Mouse (Mus musculus) stomach, embryonic 15.5 days (tissue): ENCODE measurements at regions not wholly inside any gene's neighbourhood (a gene's known extent, or its start where the extent isn't known, plus 50 kb on each side); places are given as distances from the start of the nearest gene placed in this dataset.

Source experiments
- ATAC-seq: fragments of 200-750 bp; cut with Nextera tagmentation; 2 replicates; pipeline ENCODE4 v1.8.0; 2017; ENCODE audit warnings: low read depth, moderate number of reproducible peaks, moderate TSS enrichment; ENCODE audit not compliant: insufficient read depth, low FRiP score
- H3K27ac ChIP-seq: fragments of 300-500 bp; sonication (generic); 2 replicates; pipeline ENCODE4 v1.5.1; 2015; ENCODE audit warnings: mild to moderate bottlenecking, inconsistent platforms
- H3K27me3 ChIP-seq: fragments of 300-500 bp; sonication (generic); replicated peaks from 2 replicates; pipeline ENCODE4 v1.6.1; 2015; ENCODE audit warnings: inconsistent platforms
- H3K36me3 ChIP-seq: fragments of 300-500 bp; sonication (generic); 2 replicates; pipeline ENCODE4 v1.6.1; 2015; ENCODE audit warnings: inconsistent platforms
- H3K4me1 ChIP-seq: fragments of 300-500 bp; sonication (generic); 2 replicates; pipeline ENCODE4 v1.6.1; 2015; ENCODE audit warnings: inconsistent platforms
- H3K4me2 ChIP-seq: fragments of 300-500 bp; sonication (generic); 2 replicates; pipeline ENCODE4 v1.6.1; 2015; ENCODE audit warnings: mild to moderate bottlenecking, inconsistent platforms
- H3K4me3 ChIP-seq: fragments of 300-500 bp; sonication (generic); replicated peaks from 2 replicates; pipeline ENCODE4 v1.5.1; 2015; ENCODE audit warnings: inconsistent platforms
- H3K9ac ChIP-seq: fragments of 300-500 bp; sonication (generic); 2 replicates; pipeline ENCODE4 v1.6.1; 2015; ENCODE audit warnings: inconsistent platforms
- H3K9me3 ChIP-seq: fragments of 300-500 bp; sonication (generic); 2 replicates; pipeline ENCODE4 v1.6.1; 2016; ENCODE audit warnings: inconsistent platforms
- WGBS: fragments of 180-500 bp; shearing (Covaris S2); methylation state at CpG from one replicate; pipeline ENCODE4 v1.1.7; 2015; 5-methylcytosine and 5-hydroxymethylcytosine counted together

DNA sequence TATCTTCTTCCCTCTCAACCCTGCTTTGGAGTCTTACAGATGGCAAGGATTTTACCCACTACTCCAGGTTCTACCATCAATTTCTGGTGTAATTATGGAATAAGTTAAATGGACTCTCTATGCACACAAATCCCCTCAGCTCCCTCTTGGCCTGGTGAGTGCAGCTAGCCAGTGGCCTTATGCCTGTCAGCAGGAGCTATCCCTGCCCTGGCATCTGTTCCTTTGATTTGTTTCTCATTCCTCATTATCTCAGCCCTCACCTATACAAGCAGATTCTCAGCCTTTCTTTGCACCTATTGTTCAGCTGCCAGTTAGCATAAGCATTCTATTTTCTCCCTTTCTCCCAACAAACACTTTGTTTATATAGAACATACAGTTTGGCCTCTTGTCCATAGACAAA lies 150.3 kb downstream of the Rnf152 start:
- Histone ChIP-seq H3K27ac (no peak overlapping the region), H3K9ac (no peak overlapping the region), H3K4me1 (no peaks in the 10 kb centered on the region), H3K27me3 (no peaks in the 10 kb centered on the region), H3K36me3 (no peaks in the 10 kb centered on the region), H3K9me3 (no peaks in the 10 kb centered on the region), H3K4me3 (no peak overlapping the region), H3K4me2 (no peak overlapping the region)
- ATAC-seq, result no peak

DNA sequence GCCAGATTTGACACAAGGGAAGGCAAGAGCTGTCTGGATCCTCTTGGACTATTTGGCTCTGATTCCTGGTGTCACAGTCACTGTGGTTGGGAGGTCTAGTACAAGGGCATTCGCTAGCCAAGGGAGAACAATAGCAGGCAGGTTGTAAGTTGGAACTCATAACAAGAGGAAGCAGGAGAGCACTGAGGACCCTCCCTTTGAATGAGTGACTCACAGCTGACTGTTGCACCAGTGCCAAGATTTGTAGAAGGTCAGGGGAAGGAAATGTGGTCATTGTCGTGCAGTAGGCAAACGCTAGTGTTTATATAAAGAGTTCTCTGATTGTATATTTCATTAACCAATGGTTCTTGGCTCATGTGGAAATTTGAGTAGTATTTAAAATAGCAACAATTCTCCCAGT lies 157.2 kb downstream of the Rnf152 start:
- H3K4me1 ChIP-seq, result no peaks in the 10 kb centered on the region
- no peaks in the 10 kb centered on the region for H3K36me3 ChIP-seq
- peak; percentile 76 for ATAC-seq
- no peak overlapping the region for H3K9ac ChIP-seq
- WGBS, result 36% methylated on average over 3 of the region's 3 CpGs
- H3K9me3 ChIP-seq, result no peaks in the 10 kb centered on the region
- no peak overlapping the region for H3K4me3 ChIP-seq
- no peak overlapping the region for H3K4me2 ChIP-seq
- H3K27ac ChIP-seq, result no peak overlapping the region; the same call in 1 of the 2 replicates
- no peaks in the 10 kb centered on the region for H3K27me3 ChIP-seq

GRCm38 (mm10) chr1:105191126-105191525 lies 165.4 kb downstream of the Rnf152 start:
- Histone ChIP-seq H3K4me1 (no peaks in the 10 kb centered on the region), H3K9ac (no peak overlapping the region), H3K36me3 (no peaks in the 10 kb centered on the region), H3K27me3 (no peaks in the 10 kb centered on the region), H3K27ac (no peak overlapping the region), H3K4me2 (no peak overlapping the region), H3K4me3 (no peak overlapping the region), H3K9me3 (no peaks in the 10 kb centered on the region)
- WGBS, result 78% methylated on average over 3 of the region's 3 CpGs
- ATAC-seq, result no peak

GRCm38 (mm10) chr1:105188920-105189266 lies 167.6 kb downstream of the Rnf152 start:
- Histone ChIP-seq H3K4me2 (no peak overlapping the region), H3K27me3 (no peaks in the 10 kb centered on the region), H3K36me3 (no peaks in the 10 kb centered on the region), H3K9ac (no peak overlapping the region), H3K27ac (no peak overlapping the region), H3K4me3 (no peak overlapping the region), H3K9me3 (no peaks in the 10 kb centered on the region), H3K4me1 (no peaks in the 10 kb centered on the region)
- no peak for ATAC-seq

DNA sequence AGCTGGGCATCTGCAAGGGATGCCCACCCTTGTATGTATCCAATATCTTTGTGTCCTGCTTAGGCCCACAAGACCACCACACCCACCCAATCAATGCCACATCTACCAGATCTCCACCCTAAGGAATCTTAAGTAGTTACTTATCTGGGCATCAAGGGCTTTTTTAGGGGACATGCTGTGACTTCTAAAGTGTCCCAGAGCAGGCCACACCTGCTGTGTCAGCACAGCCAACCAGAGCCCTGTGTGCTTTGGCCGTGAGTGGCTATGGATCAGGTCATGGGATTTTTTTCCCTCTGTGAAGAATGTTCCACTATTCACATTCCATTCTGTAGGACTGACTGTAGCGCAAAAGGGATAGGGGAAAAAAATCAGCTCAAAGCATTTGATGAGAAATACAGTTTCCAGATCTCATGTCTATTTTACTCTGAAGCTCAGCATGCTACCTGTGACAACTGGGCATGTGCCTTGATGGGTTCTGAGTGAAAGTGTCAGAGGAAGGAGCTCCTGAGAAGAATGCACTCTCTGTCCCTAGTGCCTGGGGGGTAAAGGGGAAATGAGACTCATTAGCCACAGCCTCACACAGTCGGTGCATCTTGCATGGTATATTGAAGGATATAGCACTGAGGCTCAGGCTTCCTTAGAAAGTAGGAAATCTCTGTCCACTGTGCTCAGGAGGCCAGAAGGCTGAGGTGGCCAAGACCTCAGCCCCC lies 168.1 kb downstream of the Rnf152 start:
- no peak overlapping the region for H3K4me3 ChIP-seq
- no peaks in the 10 kb centered on the region for H3K9me3 ChIP-seq
- no peak overlapping the region for H3K27ac ChIP-seq
- ATAC-seq, result no peak
- WGBS, result 56% methylated on average over 3 of the region's 3 CpGs
- no peaks in the 10 kb centered on the region for H3K36me3 ChIP-seq
- no peak overlapping the region for H3K9ac ChIP-seq
- no peaks in the 10 kb centered on the region for H3K27me3 ChIP-seq
- no peaks in the 10 kb centered on the region for H3K4me1 ChIP-seq
- no peak overlapping the region for H3K4me2 ChIP-seq

- WGBS, result 84% methylated on average over 3 of the region's 3 CpGs
- Histone ChIP-seq H3K36me3 (no peaks in the 10 kb centered on the region), H3K27me3 (no peaks in the 10 kb centered on the region), H3K4me1 (no peaks in the 10 kb centered on the region), H3K27ac (no peak overlapping the region), H3K9ac (no peak overlapping the region), H3K9me3 (no peaks in the 10 kb centered on the region), H3K4me2 (no peak overlapping the region), H3K4me3 (no peak overlapping the region)
- no peak for ATAC-seq
Measured at GRCm38 (mm10) chr1:105184470-105184869, 172.0 kb downstream of the Rnf152 start.

- no peak overlapping the region for H3K4me3 ChIP-seq
- WGBS, result 21% methylated on average over 3 of the region's 3 CpGs
- peak overlapping the region; percentile 77 for H3K27ac ChIP-seq
Measured at GRCm38 (mm10) chr1:105179371-105179823, 177.1 kb downstream of the Rnf152 start.

GRCm38 (mm10) chr1:105178773-105179172 lies 177.7 kb downstream of the Rnf152 start:
- ATAC-seq, result peak; percentile 74
- H3K27me3 ChIP-seq, result no peaks in the 10 kb centered on the region
- H3K4me1 ChIP-seq, result 0 out of 2 replicates have a peak, but pooled peaks cover 9% of the 10 kb centered on the region
- peak overlapping the region; percentile 77 for H3K27ac ChIP-seq
- no peaks in the 10 kb centered on the region for H3K36me3 ChIP-seq
- 30% methylated on average over 6 of the region's 6 CpGs for WGBS
- H3K4me2 ChIP-seq, result peak overlapping the region; percentile 27
- no peaks in the 10 kb centered on the region for H3K9me3 ChIP-seq
- H3K4me3 ChIP-seq, result no peak overlapping the region; the same call in 1 of the 2 replicates
- no peak overlapping the region for H3K9ac ChIP-seq

More at GRCm38 (mm10) chr1:105179371-105179823, 177.1 kb downstream of the Rnf152 start:
- H3K9me3 ChIP-seq, result no peaks in the 10 kb centered on the region
- no peaks in the 10 kb centered on the region for H3K36me3 ChIP-seq
- H3K27me3 ChIP-seq, result no peaks in the 10 kb centered on the region
- H3K4me1 ChIP-seq, result 0 out of 2 replicates have a peak, but pooled peaks cover 9% of the 10 kb centered on the region
- peak overlapping the region; percentile 27; the same call in 1 of the 2 replicates for H3K4me2 ChIP-seq
- peak; percentile 92 for ATAC-seq
- H3K9ac ChIP-seq, result no peak overlapping the region

DNA sequence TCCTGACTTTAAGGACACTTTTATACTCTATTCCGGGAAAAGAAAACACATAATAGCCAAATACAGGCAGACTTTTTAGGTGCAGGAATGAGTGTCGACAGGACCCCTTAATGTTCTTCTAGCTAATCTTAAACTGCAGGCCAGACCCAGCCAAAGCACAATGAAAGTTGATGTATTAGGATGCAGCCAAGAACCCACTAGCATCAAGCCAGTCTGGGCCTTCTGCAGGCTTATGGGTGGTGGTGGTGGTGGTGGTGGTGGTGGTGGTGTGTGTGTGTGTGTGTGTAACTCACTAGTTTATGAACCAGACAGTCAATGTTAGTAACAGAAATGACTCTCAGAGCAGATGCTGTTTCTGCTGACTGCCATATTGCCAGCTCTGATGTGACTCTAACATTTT lies 178.6 kb downstream of the Rnf152 start:
- H3K27me3 ChIP-seq, result no peaks in the 10 kb centered on the region
- H3K4me3 ChIP-seq, result no peak overlapping the region
- WGBS, result 63% methylated on average over 2 of the region's 2 CpGs
- ATAC-seq, result no peak
- 0 out of 2 replicates have a peak, but pooled peaks cover 9% of the 10 kb centered on the region for H3K4me1 ChIP-seq
- H3K36me3 ChIP-seq, result no peaks in the 10 kb centered on the region
- H3K27ac ChIP-seq, result peak overlapping the region; percentile 77
- no peak overlapping the region for H3K9ac ChIP-seq
- H3K4me2 ChIP-seq, result no peak overlapping the region
- H3K9me3 ChIP-seq, result no peaks in the 10 kb centered on the region

DNA sequence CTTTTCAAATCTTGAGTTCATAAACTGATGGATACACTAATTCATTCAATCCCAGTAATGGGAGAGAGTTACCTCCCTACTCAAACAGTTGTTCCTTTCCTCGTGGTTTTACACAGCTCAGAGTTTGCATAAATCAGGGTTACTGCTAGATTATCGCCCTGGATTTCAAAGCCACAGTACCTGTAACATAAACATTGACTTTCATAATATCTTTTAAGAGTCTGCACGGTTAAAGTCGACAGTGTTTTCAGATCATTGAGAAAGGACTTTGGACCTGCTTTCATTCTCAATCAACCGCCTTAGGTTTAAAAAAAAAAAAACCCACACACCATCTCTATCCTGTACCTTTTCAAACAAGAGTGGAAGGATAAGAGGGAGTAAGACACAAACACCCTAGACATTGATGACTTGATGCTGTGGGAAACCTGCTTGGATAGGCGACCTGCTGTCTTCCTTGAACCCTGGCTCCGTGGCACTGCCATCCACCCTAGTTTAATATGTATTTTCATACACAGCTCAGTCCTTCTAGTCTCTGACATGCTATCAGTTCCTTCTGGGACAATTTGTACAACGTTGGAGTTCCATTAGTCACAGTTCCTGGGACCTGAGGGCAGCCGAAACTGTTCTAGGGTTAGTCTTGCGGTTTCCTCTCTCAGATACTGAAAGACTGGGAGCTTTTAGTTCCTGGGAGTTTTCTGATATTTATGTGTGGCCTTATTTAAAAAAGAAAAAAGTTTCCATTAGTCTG lies 179.3 kb downstream of the Rnf152 start:
- Histone ChIP-seq H3K4me3 (no peak overlapping the region), H3K9ac (no peak overlapping the region), H3K27me3 (no peaks in the 10 kb centered on the region), H3K4me1 (0 out of 2 replicates have a peak, but pooled peaks cover 9% of the 10 kb centered on the region), H3K9me3 (no peaks in the 10 kb centered on the region), H3K36me3 (no peaks in the 10 kb centered on the region), H3K27ac (peak overlapping the region; percentile 77), H3K4me2 (no peak overlapping the region)
- WGBS, result 46% methylated on average over 10 of the region's 10 CpGs
- peak; percentile 37; the same call in 1 of the 2 replicates for ATAC-seq

GRCm38 (mm10) chr1:105170979-105171378 lies 185.5 kb downstream of the Rnf152 start:
- no peak for ATAC-seq
- 84% methylated on average over 1 of the region's 1 CpGs for WGBS
- Histone ChIP-seq H3K36me3 (no peaks in the 10 kb centered on the region), H3K4me3 (no peak overlapping the region), H3K9ac (no peak overlapping the region), H3K27me3 (no peaks in the 10 kb centered on the region), H3K9me3 (no peaks in the 10 kb centered on the region), H3K27ac (no peak overlapping the region), H3K4me1 (no peaks in the 10 kb centered on the region), H3K4me2 (no peak overlapping the region)

DNA sequence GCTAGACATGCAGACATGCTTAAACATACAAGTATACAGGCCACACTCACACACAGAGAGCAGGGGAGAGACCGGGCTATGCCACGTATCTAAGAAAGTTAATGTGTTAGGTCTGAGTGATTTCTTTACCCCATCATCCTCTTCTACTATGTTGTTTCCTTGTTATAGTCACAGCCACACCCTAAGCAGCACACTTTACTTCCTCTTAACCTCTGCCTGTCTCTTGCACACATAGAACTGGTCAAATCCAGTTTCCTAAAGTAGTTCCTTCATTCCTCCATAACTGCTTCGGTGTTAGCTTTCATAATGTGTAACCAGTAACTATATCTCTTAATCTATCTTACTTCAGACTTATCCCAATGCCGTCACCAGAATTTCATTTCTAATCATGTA lies 186.4 kb downstream of the Rnf152 start:
- Histone ChIP-seq H3K27me3 (no peaks in the 10 kb centered on the region), H3K9me3 (no peaks in the 10 kb centered on the region), H3K9ac (no peak overlapping the region), H3K4me1 (no peaks in the 10 kb centered on the region), H3K4me2 (no peak overlapping the region), H3K27ac (no peak overlapping the region), H3K36me3 (no peaks in the 10 kb centered on the region), H3K4me3 (no peak overlapping the region)
- ATAC-seq, result peak; percentile 50; the same call in 1 of the 2 replicates
- 80% methylated on average over 4 of the region's 4 CpGs for WGBS
